Mouse (Mus musculus): Measurements from ENCODE around the gene Bpifa5. TPM values are rescaled to one million over a fixed set of nuclear protein-coding genes. Genes with fewer than 3 reads are reported as not detected.

Gene Bpifa5
- polyA plus RNA-seq, 1 experiment from 2014 or later: not detected

DNA sequence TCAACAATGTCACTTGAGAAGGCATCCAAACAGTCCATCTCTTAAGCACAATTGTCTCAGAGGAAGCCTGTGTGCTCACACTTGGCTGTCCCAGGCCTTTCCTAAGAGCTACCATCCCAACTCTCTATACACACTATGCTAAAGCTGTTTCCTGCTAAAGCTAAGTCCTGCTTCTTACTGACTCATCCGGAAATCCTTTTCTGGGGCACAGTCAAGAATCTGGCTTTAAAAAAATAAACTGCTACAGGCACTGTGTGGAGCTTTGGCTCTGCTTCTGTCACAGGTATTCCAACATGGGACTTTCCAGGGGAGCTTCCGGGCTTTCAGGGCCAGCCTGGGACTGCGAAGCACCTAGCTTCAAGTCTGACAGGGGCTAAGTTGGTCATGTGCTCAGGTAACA, 23.3 kb downstream of the Bpifa5 start:
- no peak for DNase-seq (ENCODE audit: low spot score)
- 84% methylated on average over 3 of the region's 3 CpGs for WGBS
- Histone ChIP-seq H3K27ac (no peak overlapping the region), H3K36me3 (no peaks in the 10 kb centered on the region), H3K27me3 (ENCODE audit: low read depth, poor library complexity, severe bottlenecking) (no peaks in the 10 kb centered on the region), H3K9me3 (replicated peaks) (no peaks in the 10 kb centered on the region), H3K4me1 (peaks cover 4% of the 10 kb centered on the region), H3K4me3 (no peak overlapping the region)

GRCm38 (mm10) chr2:154187468-154187867, 25.1 kb downstream of the Bpifa5 start:
- H3K36me3 ChIP-seq: no peaks in the 10 kb centered on the region
- no peak for DNase-seq (ENCODE audit: low spot score)

DNA sequence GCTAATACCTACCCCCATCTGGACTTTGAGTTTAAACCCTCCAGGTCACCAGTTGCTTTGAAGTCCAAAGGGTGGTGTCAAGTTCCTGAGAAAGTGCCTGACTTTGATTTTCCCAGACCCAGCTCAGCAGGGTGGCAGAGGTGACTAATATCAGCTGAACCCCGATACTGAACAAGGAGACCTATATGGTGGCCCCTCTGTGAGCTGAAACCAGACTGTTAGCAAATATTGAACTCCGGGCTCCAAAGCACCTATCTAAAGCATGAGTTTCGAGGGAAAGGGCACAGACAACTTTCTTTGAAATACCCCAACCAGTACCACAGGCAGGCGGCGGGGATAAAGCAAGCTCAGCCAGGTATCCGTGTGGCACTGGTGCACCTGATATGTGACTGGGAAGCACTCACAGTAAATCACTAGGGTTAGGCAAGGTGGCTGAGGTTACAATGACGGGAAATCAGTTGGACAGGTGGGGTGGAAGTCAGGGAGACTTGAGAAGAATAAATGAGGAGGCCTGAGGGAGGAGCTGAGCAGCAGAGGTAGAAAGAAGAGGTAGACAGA, 27.5 kb downstream of the Bpifa5 start:
- H3K4me1 ChIP-seq: peaks cover 5% of the 10 kb centered on the region
- H3K27ac ChIP-seq: no peak overlapping the region
- H3K27me3 ChIP-seq (ENCODE audit: low read depth, poor library complexity, severe bottlenecking): no peaks in the 10 kb centered on the region
- no peaks in the 10 kb centered on the region for H3K9me3 ChIP-seq (replicated peaks)
- no peak for DNase-seq (ENCODE audit: low spot score)
- H3K36me3 ChIP-seq: no peaks in the 10 kb centered on the region
- 78% methylated on average over 7 of the region's 7 CpGs for WGBS
- no peak overlapping the region for H3K4me3 ChIP-seq

More at GRCm38 (mm10) chr2:154187468-154187867, 25.1 kb downstream of the Bpifa5 start:
- no peaks in the 10 kb centered on the region for H3K9me3 ChIP-seq (replicated peaks)
- WGBS: 41% methylated on average over 5 of the region's 5 CpGs
- H3K4me3 ChIP-seq: no peak overlapping the region
- H3K4me1 ChIP-seq: peaks cover 9% of the 10 kb centered on the region
- H3K27ac ChIP-seq: no peak overlapping the region
- no peaks in the 10 kb centered on the region for H3K27me3 ChIP-seq (ENCODE audit: low read depth, poor library complexity, severe bottlenecking)

GRCm38 (mm10) chr2:154190546-154191258, 28.3 kb downstream of the Bpifa5 start, which contains the start of gene Bpifb1:
Gene Bpifb1 (plus strand): TSS chr2:154190818.
- DNase-seq (ENCODE audit: low spot score): no peak
- H3K9me3 ChIP-seq (replicated peaks): no peaks in the 10 kb centered on the region
- peaks cover 5% of the 10 kb centered on the region for H3K4me1 ChIP-seq
- H3K27ac ChIP-seq: no peak within 1 kb of the TSS
- H3K27me3 ChIP-seq (ENCODE audit: low read depth, poor library complexity, severe bottlenecking): no peaks in the 10 kb centered on the region
- no peaks in the 10 kb centered on the region for H3K36me3 ChIP-seq
- 89% methylated on average over 11 of the region's 11 CpGs for WGBS
- no peak within 1 kb of the TSS for H3K4me3 ChIP-seq

GRCm38 (mm10) chr2:154192141-154192540, 29.7 kb downstream of the Bpifa5 start:
- DNase-seq (ENCODE audit: low spot score): no peak
- Histone ChIP-seq H3K27ac (no peak overlapping the region), H3K27me3 (ENCODE audit: low read depth, poor library complexity, severe bottlenecking) (no peaks in the 10 kb centered on the region), H3K4me1 (peaks cover 5% of the 10 kb centered on the region), H3K9me3 (replicated peaks) (no peaks in the 10 kb centered on the region), H3K4me3 (no peak overlapping the region), H3K36me3 (no peaks in the 10 kb centered on the region)
- 84% methylated on average over 1 of the region's 2 CpGs for WGBS

DNA sequence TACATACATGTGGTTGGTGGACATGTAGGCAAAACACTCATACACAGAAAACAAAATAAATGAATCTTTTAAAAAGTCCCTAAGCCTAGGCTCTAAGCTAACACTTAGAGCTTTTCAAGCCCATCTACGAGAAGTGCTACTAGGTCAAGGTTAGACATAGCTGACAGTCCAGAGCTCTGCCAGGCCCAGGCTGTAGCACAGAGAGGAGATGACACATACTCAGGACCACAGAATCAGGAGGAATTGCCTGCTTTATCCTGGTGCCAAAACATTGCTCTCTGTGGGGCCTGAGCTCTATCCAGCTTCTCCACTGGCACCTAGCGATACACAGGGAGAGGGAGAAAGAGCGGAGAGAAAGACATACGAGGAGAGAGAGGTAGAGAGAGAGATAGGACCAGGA, 30.7 kb downstream of the Bpifa5 start:
- Histone ChIP-seq H3K27ac (no peak overlapping the region), H3K9me3 (replicated peaks) (no peaks in the 10 kb centered on the region), H3K4me1 (peaks cover 5% of the 10 kb centered on the region), H3K27me3 (ENCODE audit: low read depth, poor library complexity, severe bottlenecking) (no peaks in the 10 kb centered on the region), H3K36me3 (no peaks in the 10 kb centered on the region), H3K4me3 (no peak overlapping the region)
- no peak for DNase-seq (ENCODE audit: low spot score)
- WGBS: 86% methylated on average over 4 of the region's 4 CpGs

DNA sequence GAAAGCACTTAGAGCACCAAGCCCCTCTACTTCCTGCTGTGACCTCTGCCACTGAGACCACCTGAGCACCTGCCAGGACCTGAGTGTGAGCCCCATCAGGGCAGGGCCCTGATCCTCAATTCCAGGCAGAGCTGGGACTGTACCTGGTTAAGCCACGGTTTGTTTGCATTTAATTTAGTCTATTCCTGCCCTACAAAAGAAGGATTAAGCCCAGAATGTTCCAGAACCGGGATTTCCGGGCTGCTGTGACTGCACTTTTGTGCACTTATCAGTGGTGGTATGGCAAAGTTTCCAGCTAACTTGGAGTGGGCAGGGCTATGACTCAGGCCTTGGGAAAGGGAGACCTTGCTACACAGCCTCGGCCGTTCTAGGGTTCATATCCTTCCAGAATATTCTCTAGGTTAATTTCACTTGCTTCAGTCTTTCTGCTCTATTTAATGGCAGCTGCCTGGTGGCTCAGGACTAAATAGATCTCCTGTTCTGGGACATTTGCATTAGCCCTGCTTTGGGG, 31.6 kb downstream of the Bpifa5 start:
- no peak overlapping the region for H3K27ac ChIP-seq
- WGBS: 81% methylated on average over 5 of the region's 5 CpGs
- no peaks in the 10 kb centered on the region for H3K27me3 ChIP-seq (ENCODE audit: low read depth, poor library complexity, severe bottlenecking)
- peaks cover 5% of the 10 kb centered on the region for H3K4me1 ChIP-seq
- H3K36me3 ChIP-seq: no peaks in the 10 kb centered on the region
- H3K9me3 ChIP-seq (replicated peaks): no peaks in the 10 kb centered on the region
- H3K4me3 ChIP-seq: no peak overlapping the region
- DNase-seq (ENCODE audit: low spot score): no peak

GRCm38 (mm10) chr2:154197036-154197435, 34.6 kb downstream of the Bpifa5 start:
- H3K27me3 ChIP-seq (ENCODE audit: low read depth, poor library complexity, severe bottlenecking): no peaks in the 10 kb centered on the region
- 88% methylated on average over 9 of the region's 9 CpGs for WGBS
- H3K9me3 ChIP-seq (replicated peaks): no peaks in the 10 kb centered on the region
- H3K4me1 ChIP-seq: no peaks in the 10 kb centered on the region
- no peak overlapping the region for H3K4me3 ChIP-seq
- H3K36me3 ChIP-seq: no peaks in the 10 kb centered on the region
- no peak for DNase-seq (ENCODE audit: low spot score)
- H3K27ac ChIP-seq: no peak overlapping the region

DNA sequence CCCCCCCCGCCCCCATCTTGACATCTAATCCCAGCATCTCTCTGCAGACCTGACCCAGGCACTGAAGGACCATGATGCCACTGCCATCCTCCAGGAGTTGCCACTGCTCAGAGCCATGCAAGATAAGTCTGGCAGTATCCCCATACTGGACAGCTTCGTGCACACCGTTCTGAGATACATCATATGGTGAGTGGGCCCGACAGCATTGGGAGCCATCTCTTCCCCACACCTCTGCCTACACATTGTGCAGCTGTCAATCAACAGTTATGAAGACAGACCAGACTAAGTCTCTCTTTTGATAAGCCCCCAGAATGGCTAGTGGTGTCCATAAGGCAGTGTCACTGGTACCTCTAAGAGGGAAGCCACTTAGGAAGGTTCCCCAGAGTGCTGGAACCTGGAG, 42.2 kb downstream of the Bpifa5 start:
- no peak for DNase-seq (ENCODE audit: low spot score)
- Histone ChIP-seq H3K27ac (no peak overlapping the region), H3K4me1 (no peaks in the 10 kb centered on the region), H3K27me3 (ENCODE audit: low read depth, poor library complexity, severe bottlenecking) (no peaks in the 10 kb centered on the region), H3K9me3 (replicated peaks) (no peaks in the 10 kb centered on the region), H3K36me3 (no peaks in the 10 kb centered on the region), H3K4me3 (no peak overlapping the region)
- 89% methylated on average over 4 of the region's 4 CpGs for WGBS

DNA sequence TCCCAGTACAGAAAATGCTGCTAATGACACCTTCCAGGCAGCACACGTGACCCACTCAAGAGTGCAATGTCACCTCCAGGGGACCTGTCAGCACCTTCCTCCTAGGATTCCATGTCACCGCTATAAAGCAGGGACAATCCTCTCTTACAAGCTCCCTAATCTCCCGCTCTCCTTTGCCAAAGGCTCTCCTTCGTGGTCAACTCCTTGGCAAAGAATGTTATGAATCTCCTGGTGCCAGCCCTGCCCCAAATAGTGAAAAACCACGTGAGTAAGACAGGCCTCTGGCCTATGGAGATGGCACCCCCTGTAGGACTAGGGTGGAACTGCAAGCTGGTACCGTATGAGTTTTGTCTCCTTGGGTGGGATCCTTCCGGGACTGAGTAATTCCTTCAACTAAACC, 44.5 kb downstream of the Bpifa5 start:
- no peak overlapping the region for H3K27ac ChIP-seq
- H3K4me3 ChIP-seq: no peak overlapping the region
- H3K36me3 ChIP-seq: no peaks in the 10 kb centered on the region
- peak; percentile 44 for DNase-seq (ENCODE audit: low spot score)
- no peaks in the 10 kb centered on the region for H3K4me1 ChIP-seq
- WGBS: 55% methylated on average over 7 of the region's 7 CpGs
- no peaks in the 10 kb centered on the region for H3K27me3 ChIP-seq (ENCODE audit: low read depth, poor library complexity, severe bottlenecking)
- H3K9me3 ChIP-seq (replicated peaks): no peaks in the 10 kb centered on the region

DNA sequence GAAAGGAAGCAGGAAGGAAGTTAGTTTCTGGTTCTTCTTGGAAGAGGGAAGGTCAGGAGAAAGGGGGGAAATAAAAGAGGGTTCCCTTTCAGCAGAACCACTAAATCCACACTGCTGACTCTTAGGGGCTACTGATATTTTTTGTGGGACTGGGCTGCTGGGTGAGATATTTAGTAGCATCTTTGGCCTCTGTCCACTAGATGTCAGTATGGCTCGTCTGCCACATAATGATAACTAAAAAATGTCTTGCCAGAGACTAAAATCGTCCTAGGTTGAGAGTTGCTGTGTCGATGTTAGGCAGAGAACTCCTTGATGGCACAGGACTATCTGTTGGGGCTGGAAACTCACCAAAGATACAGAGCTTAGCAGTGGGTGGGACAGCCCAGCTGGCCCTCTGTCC, 46.7 kb downstream of the Bpifa5 start:
- no peaks in the 10 kb centered on the region for H3K36me3 ChIP-seq
- H3K4me3 ChIP-seq: no peak overlapping the region
- WGBS: 27% methylated on average over 3 of the region's 3 CpGs
- H3K27ac ChIP-seq: no peak overlapping the region
- H3K9me3 ChIP-seq (replicated peaks): no peaks in the 10 kb centered on the region
- peaks cover 4% of the 10 kb centered on the region; the same call in 1 of the 2 replicates for H3K4me1 ChIP-seq
- DNase-seq (ENCODE audit: low spot score): no peak
- no peaks in the 10 kb centered on the region; the same call in 1 of the 2 replicates for H3K27me3 ChIP-seq (ENCODE audit: low read depth, poor library complexity, severe bottlenecking)

DNA sequence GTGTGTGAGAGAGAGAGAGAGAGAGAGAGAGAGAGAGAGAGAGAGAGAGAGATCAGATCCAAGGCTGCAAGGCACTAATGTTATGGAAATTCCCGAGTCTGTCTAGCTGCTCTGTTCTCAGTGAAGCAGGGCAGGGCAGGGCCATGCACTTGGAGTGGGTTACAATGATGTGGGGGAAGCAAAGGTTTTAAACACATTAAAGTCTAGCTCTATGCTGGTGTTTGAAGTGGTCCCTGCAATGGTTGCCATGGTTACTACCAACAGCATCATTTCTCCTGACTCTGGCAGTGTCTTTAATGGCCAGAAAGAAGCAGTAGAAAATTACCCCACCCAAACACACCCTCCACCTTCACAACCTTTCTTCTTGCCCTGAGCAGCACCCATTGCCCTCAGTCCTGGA, 48.7 kb downstream of the Bpifa5 start:
- no peak overlapping the region for H3K4me3 ChIP-seq
- 68% methylated on average over 1 of the region's 1 CpGs for WGBS
- no peaks in the 10 kb centered on the region for H3K9me3 ChIP-seq (replicated peaks)
- H3K27me3 ChIP-seq (ENCODE audit: low read depth, poor library complexity, severe bottlenecking): no peaks in the 10 kb centered on the region; the same call in 1 of the 2 replicates
- no peaks in the 10 kb centered on the region for H3K36me3 ChIP-seq
- H3K4me1 ChIP-seq: peaks cover 4% of the 10 kb centered on the region; the same call in 1 of the 2 replicates
- no peak overlapping the region for H3K27ac ChIP-seq
- DNase-seq (ENCODE audit: low spot score): no peak

GRCm38 (mm10) chr2:154211881-154212280, 49.5 kb downstream of the Bpifa5 start:
- H3K27me3 ChIP-seq (ENCODE audit: low read depth, poor library complexity, severe bottlenecking): no peaks in the 10 kb centered on the region; the same call in 1 of the 2 replicates
- peaks cover 4% of the 10 kb centered on the region; the same call in 1 of the 2 replicates for H3K4me1 ChIP-seq
- H3K4me3 ChIP-seq: no peak overlapping the region
- H3K27ac ChIP-seq: no peak overlapping the region
- 90% methylated on average over 4 of the region's 4 CpGs for WGBS
- no peaks in the 10 kb centered on the region for H3K36me3 ChIP-seq
- no peak for DNase-seq (ENCODE audit: low spot score)
- H3K9me3 ChIP-seq (replicated peaks): no peaks in the 10 kb centered on the region

Measured in limb, embryonic 10.5 days (tissue).